Mouse (Mus musculus) embryonic facial prominence, embryonic 12.5 days (tissue): Measurements from ENCODE around the gene Msh4. TPM values are rescaled to one million over a fixed set of nuclear protein-coding genes. Genes with fewer than 3 reads are reported as not detected.

Experiments used
- ATAC-seq: fragments of 200-750 bp; cut with Nextera tagmentation; 2 replicates; pipeline ENCODE4 v1.8.0; 2017; ENCODE audit not compliant: insufficient number of reproducible peaks, insufficient read depth, low FRiP score, low TSS enrichment
- H3K27ac ChIP-seq: fragments of 300-500 bp; sonication (generic); 2 replicates; pipeline ENCODE4 v1.5.1; 2016; ENCODE audit warnings: mild to moderate bottlenecking
- H3K27me3 ChIP-seq: fragments of 300-500 bp; sonication (generic); 2 replicates; pipeline ENCODE4 v1.6.1; 2016; ENCODE audit warnings: mild to moderate bottlenecking, moderate library complexity
- H3K36me3 ChIP-seq: fragments of 300-500 bp; sonication (generic); 2 replicates; pipeline ENCODE4 v1.6.1; 2016; ENCODE audit warnings: mild to moderate bottlenecking
- H3K4me1 ChIP-seq: fragments of 300-500 bp; sonication (generic); 2 replicates; pipeline ENCODE4 v1.6.1; 2016
- H3K4me2 ChIP-seq: fragments of 300-500 bp; sonication (generic); replicated peaks from 2 replicates; pipeline ENCODE4 v1.6.1; 2016; ENCODE audit warnings: mild to moderate bottlenecking, moderate library complexity
- H3K4me3 ChIP-seq: fragments of 300-500 bp; sonication (generic); 2 replicates; pipeline ENCODE4 v1.5.1; 2016; ENCODE audit warnings: mild to moderate bottlenecking
- H3K9ac ChIP-seq: fragments of 300-500 bp; sonication (generic); 2 replicates; pipeline ENCODE4 v1.6.1; 2016; ENCODE audit warnings: mild to moderate bottlenecking, moderate library complexity
- H3K9me3 ChIP-seq: fragments of 300-500 bp; sonication (generic); 2 replicates; pipeline ENCODE4 v1.6.1; 2016; ENCODE audit warnings: mild to moderate bottlenecking, moderate library complexity
- WGBS: fragments of 180-500 bp; shearing (Covaris S2); methylation state at CpG from one replicate; pipeline ENCODE4 v1.1.7; 2016; 5-methylcytosine and 5-hydroxymethylcytosine counted together
- polyA plus RNA-seq: library from polyadenylated mRNA; unstranded; fragments of >200 nt; fragmentation: Nextera tagmentation; extraction: Ambion mirVana; gene quantifications from 2 replicates; pipeline ENCODE4 v1.2.1, GENCODE M21; 2016

The Msh4 gene
- polyA plus RNA-seq, 1 experiment from 2014 or later: 0.19 TPM

DNA sequence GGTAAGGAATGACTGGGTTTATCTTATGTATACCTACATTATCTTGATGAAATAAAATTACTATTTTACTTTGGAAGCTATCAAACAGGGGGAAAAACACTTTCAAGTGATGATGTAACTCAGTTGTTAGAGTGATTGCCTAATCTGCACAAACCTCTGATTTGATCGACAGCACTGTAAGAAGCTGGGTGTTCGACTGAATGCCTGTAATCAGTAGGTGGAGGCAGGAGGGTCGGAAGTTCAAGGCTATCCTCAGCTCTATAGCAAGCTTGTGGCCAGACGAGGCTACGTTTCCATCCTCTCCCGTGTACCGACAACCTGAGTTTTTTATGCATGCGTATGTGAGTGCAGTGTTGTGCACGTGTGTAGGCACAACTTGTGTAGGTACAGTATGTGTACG lies 80.7 kb downstream of the Msh4 start:
- H3K27me3 ChIP-seq: no peaks in the 10 kb centered on the region
- H3K36me3 ChIP-seq: no peaks in the 10 kb centered on the region
- no peak overlapping the region for H3K27ac ChIP-seq
- H3K4me1 ChIP-seq: no peaks in the 10 kb centered on the region
- no peak overlapping the region for H3K4me3 ChIP-seq
- H3K4me2 ChIP-seq: no peak overlapping the region
- no peaks in the 10 kb centered on the region for H3K9me3 ChIP-seq
- no peak for ATAC-seq
- 91% methylated on average over 10 of the region's 10 CpGs for WGBS
- H3K9ac ChIP-seq: no peak overlapping the region

DNA sequence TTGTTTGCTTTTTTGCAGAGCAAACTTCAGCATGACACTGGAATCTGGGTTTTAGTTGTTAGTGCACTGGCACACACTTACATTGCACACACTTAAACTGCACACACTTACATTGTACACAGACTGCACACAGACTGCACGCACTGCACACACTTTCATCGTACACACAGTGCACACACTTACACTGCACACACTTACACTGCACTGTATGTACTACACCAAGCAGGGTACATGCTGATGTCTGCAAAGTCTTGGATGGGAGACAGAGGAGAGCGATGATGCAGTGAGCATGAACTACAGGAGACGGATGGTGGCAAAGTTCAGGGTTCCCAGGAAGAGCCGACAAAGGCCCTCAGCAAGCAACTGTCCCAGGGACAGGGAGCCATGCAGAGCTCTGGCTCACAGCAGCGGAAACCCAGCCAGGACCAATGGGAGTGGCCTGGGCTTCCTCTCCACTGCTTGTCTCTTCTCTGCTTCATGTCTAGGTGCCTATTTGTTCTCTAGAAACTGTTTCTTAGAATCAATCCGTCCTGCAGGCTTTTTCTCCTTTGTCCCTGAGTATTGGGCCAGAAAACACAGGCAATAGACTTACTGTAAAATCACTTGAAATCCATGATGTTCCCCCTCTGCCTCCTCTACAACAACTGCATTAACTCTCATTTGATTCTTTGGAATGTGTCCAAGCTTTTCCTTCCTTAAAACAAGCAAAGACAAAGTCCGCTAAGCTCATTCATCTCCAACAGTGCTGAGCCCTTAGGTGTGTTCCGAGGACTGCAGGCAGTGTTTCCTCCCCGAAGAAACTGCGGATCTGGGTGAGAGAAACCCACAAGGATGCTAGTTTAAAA lies 82.0 kb downstream of the Msh4 start:
- H3K4me1 ChIP-seq: no peaks in the 10 kb centered on the region
- no peak overlapping the region for H3K4me3 ChIP-seq
- no peak overlapping the region for H3K9ac ChIP-seq
- H3K27me3 ChIP-seq: no peaks in the 10 kb centered on the region
- ATAC-seq: no peak
- no peaks in the 10 kb centered on the region for H3K36me3 ChIP-seq
- no peaks in the 10 kb centered on the region for H3K9me3 ChIP-seq
- H3K4me2 ChIP-seq: no peak overlapping the region
- 72% methylated on average over 11 of the region's 11 CpGs for WGBS
- no peak overlapping the region for H3K27ac ChIP-seq

DNA sequence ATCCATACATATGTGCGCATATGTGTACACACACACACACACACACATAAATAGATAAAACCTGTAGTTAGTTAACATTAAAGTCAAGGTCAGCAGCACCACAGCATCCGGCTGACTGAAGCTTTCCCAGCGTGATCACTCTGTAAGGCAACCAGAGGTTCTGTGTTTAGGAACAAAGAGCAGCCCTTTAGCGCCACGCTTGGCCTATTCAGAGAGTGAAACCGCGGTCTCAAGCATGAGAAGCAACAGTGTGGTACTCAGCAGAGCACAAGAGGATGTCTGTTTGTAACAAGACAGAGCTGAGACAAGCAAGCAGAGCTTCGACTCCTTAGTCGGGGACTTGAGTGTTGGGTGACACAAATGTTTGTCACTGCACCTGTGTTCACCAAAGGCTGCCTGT lies 86.5 kb downstream of the Msh4 start:
- H3K4me1 ChIP-seq: no peaks in the 10 kb centered on the region
- H3K9ac ChIP-seq: no peak overlapping the region
- 85% methylated on average over 9 of the region's 9 CpGs for WGBS
- no peak for ATAC-seq
- no peak overlapping the region for H3K4me2 ChIP-seq
- H3K27me3 ChIP-seq: no peaks in the 10 kb centered on the region
- no peaks in the 10 kb centered on the region for H3K9me3 ChIP-seq
- no peak overlapping the region for H3K27ac ChIP-seq
- H3K4me3 ChIP-seq: no peak overlapping the region
- no peaks in the 10 kb centered on the region for H3K36me3 ChIP-seq

DNA sequence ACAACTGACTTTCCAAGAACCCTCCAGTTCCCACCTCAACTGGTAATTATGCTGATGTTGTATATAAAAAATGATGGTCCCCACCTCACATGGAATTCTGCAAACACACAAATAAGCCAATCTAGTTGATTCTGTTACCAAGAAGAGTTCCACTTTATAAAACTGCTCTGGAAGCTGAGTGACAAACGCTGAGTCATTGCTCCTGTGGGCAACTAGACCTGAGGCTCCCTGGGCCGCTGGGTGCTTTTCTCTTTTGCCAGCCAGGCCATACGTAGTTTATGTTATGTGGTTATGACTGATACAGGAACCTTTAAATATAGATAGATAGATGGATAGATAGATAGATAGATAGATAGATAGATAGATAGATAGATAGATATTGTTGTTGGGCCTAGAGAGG lies 87.2 kb downstream of the Msh4 start:
- Histone ChIP-seq H3K4me3 (no peak overlapping the region), H3K27ac (no peak overlapping the region), H3K27me3 (no peaks in the 10 kb centered on the region), H3K9me3 (no peaks in the 10 kb centered on the region), H3K4me2 (no peak overlapping the region), H3K4me1 (no peaks in the 10 kb centered on the region), H3K9ac (no peak overlapping the region), H3K36me3 (no peaks in the 10 kb centered on the region)
- ATAC-seq: no peak
- 95% methylated on average over 3 of the region's 3 CpGs for WGBS

DNA sequence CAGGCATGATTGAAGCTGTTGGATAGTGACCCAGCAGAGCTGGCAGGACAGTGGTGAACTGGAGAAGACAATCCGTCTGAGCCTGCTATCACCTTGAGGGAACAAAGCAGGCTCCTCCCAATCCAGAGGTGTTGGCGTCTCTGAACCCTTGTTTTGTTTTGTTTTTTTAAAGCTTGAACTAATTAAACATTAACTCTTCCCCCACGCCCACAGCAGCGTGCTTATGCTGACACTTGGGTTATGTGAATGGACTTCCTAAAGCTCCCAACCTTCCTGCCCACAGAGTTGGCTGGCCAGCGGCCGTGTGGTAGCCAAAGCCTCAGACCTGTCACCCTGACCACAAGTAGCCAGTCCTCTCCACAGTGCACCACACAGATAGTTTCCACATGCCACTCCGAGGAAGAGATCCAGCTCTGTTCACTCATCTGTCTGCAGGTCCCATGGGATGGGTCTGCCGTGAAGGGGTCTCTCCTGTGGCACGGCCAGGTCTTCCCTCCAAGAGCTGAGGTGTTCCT lies 88.5 kb downstream of the Msh4 start:
- H3K36me3 ChIP-seq: no peaks in the 10 kb centered on the region
- H3K9me3 ChIP-seq: no peaks in the 10 kb centered on the region
- H3K9ac ChIP-seq: no peak overlapping the region
- no peak for ATAC-seq
- no peak overlapping the region for H3K4me2 ChIP-seq
- no peaks in the 10 kb centered on the region for H3K27me3 ChIP-seq
- 83% methylated on average over 9 of the region's 9 CpGs for WGBS
- H3K4me3 ChIP-seq: no peak overlapping the region
- no peak overlapping the region for H3K27ac ChIP-seq
- H3K4me1 ChIP-seq: no peaks in the 10 kb centered on the region

DNA sequence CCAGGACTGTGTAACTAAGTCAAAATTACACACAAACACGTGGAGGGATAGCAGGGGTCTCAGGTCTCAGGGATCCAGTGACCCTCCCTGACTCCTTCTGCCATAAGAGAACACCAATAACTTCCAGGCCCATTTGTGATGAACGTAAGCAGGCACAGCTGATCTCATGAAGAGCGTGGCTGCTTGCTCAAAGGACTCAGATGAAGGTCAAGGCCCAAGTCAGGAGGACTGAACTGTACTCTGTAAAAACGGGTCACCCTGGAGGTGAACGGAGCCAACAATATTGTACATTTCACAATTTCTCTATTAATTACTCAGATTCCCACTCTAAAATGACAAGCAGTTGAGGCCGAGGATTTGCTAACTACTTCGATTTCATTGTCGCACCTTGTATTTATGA lies 91.9 kb downstream of the Msh4 start:
- ATAC-seq: no peak
- H3K36me3 ChIP-seq: no peaks in the 10 kb centered on the region
- no peak overlapping the region for H3K4me2 ChIP-seq
- no peaks in the 10 kb centered on the region for H3K27me3 ChIP-seq
- no peak overlapping the region for H3K9ac ChIP-seq
- no peak overlapping the region for H3K4me3 ChIP-seq
- whole genome bisulfite sequencing: 84% methylated on average over 8 of the region's 8 CpGs
- H3K27ac ChIP-seq: no peak overlapping the region
- H3K4me1 ChIP-seq: peaks cover 13% of the 10 kb centered on the region
- no peaks in the 10 kb centered on the region for H3K9me3 ChIP-seq

DNA sequence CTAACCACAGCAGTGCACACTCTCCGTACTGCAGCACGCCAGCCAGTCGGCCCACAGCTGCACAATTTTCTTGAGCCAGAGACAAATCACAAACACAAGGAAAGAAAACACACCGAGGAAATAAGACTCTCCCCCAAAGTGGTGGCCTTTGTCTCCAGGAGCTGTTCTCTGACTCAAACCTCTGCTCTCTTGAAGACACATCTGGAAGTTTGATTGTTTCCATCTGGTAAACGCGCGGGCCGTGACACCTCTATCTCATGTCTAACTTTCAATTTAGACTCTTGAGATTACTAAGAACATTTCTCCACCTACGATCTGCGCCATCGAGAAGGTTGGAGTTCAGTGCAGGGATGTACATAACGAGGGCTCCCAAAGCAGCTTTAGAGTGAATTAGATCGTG lies 97.5 kb downstream of the Msh4 start:
- Histone ChIP-seq H3K9me3 (no peaks in the 10 kb centered on the region), H3K9ac (no peak overlapping the region), H3K27ac (peak overlapping the region; percentile 65), H3K27me3 (no peaks in the 10 kb centered on the region), H3K4me2 (no peak overlapping the region), H3K36me3 (no peaks in the 10 kb centered on the region), H3K4me1 (peaks cover 32% of the 10 kb centered on the region), H3K4me3 (no peak overlapping the region)
- 39% methylated on average over 13 of the region's 13 CpGs for WGBS
- ATAC-seq: no peak

DNA sequence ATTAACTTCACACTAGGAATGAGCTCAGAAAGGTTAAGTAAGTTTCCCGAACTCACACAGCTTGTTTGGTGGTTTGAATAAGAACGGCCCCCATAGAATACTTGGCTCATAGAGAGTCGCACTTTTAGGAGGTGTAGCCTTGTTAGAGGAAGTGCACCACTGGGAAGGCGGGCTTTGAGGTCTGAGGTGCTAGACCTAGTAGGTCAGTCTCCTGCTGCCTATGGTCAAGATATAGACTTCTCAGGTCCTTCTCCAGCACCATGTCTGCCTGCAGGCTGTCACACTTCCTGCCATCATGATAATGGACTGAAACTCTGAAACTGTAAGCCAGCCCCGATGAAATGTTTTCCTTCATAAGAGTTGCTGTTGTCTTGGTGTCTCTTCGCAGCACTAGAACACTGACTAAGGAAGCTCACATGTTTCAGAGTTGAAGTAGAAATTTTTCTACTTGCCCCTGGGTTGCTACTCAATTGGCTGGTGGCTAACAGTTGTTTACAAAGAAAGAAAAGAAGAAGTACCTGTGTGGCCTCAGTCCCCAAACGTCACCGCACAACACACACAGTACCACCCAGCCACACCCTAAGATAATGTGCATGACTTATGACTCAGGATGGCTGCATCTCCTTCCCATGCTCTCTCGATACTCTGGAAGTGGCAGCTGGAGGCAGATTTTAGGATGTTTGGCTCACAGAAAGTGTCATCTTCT lies 98.3 kb downstream of the Msh4 start:
- Histone ChIP-seq H3K4me1 (peaks cover 32% of the 10 kb centered on the region), H3K4me3 (no peak overlapping the region), H3K27me3 (no peaks in the 10 kb centered on the region), H3K9me3 (no peaks in the 10 kb centered on the region), H3K4me2 (no peak overlapping the region), H3K36me3 (no peaks in the 10 kb centered on the region), H3K9ac (no peak overlapping the region), H3K27ac (peak overlapping the region; percentile 65)
- 92% methylated on average over 9 of the region's 9 CpGs for WGBS
- ATAC-seq: no peak

Other genes with a start within 250 kb of the Msh4 start
- gene St6galnac3, start 181.0 kb downstream of the Msh4 start, polyA plus RNA-seq: 64.6 and 70.2 TPM in 2 replicates
- 0.13 and 0.14 TPM in 2 replicates for gene Asb17, start 61.9 kb downstream of the Msh4 start, polyA plus RNA-seq
- 40.5 and 45.1 TPM in 2 replicates for gene Rabggtb, start 6.9 kb upstream of the Msh4 start, polyA plus RNA-seq
- gene Acadm, start 38.5 kb upstream of the Msh4 start, polyA plus RNA-seq: 58.4 and 61.8 TPM in 2 replicates
- gene Slc44a5, start 67.3 kb upstream of the Msh4 start, polyA plus RNA-seq: 1.9 and 2.1 TPM in 2 replicates